Mouse (Mus musculus) cortical plate, adult 2 months (tissue): ENCODE results near the gene Lin7c. TPM values are rescaled to one million over a fixed set of nuclear protein-coding genes. Genes with fewer than 3 reads are reported as not detected.

Source experiments
- H3K27ac ChIP-seq: fragments of 200-500 bp; 2 replicates; pipeline ENCODE4 v1.5.1; 2012; ENCODE audit warnings: low read length, control low read depth, inconsistent platforms; ENCODE audit not compliant: insufficient read depth
- H3K4me1 ChIP-seq: fragments of 200-500 bp; 2 replicates; pipeline ENCODE4 v1.6.1; 2011; ENCODE audit warnings: low read length; ENCODE audit not compliant: control insufficient read depth, insufficient read depth
- H3K4me3 ChIP-seq: fragments of 200-500 bp; 2 replicates; pipeline ENCODE4 v1.5.1; 2011; ENCODE audit warnings: mild to moderate bottlenecking, low read length, control low read depth; ENCODE audit not compliant: insufficient read depth
- CTCF ChIP-seq: fragments of 200-500 bp; IDR thresholded peaks from 2 replicates; pipeline ENCODE4 v1.5.1; 2011; ENCODE audit warnings: mild to moderate bottlenecking, control low read depth, low read length; ENCODE audit not compliant: insufficient read depth; ENCODE audit errors: extremely low read depth
- POLR2A ChIP-seq: fragments of 200-500 bp; IDR thresholded peaks from 2 replicates; pipeline ENCODE4 v1.6.1; 2011; ENCODE audit warnings: mild to moderate bottlenecking, low read length, control low read depth; ENCODE audit not compliant: insufficient read depth; ENCODE audit errors: extremely low read depth
- polyA plus RNA-seq: library from polyadenylated mRNA; depleted of rRNA; stranded (reverse); fragments of >200 nt; gene quantifications from 2 replicates; pipeline ENCODE4 v1.2.3, GENCODE M21; 2012

The Lin7c gene
- polyA plus RNA-seq, 1 experiment: 28.4 TPM

DNA sequence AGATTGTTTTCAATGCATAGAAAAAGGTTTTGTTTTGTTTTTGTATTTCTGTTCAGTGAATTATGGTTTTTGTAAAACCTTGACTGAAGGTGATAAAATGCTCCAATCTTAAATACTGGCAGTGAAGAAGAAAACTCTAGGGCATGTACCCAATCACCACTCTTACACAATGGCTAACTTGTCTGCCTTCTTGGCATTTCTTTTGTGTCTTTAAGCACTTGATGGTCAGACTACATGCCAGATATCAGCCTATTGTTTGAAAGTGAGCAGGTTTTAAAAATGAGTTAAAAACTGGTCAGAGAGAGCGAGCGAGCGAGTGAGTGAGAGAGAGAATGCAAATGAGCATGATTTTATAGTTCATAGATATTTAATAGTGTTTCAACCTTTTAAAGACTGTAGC, 33.3 kb downstream of the Lin7c start:
- H3K4me3 ChIP-seq: no peak overlapping the region
- no peak overlapping the region for H3K27ac ChIP-seq
- no peaks in the 10 kb centered on the region for H3K4me1 ChIP-seq
- TF ChIP-seq POLR2A: no peak
- no peak for TF ChIP-seq CTCF

GRCm38 (mm10) chr2:109926984-109927383, 36.3 kb downstream of the Lin7c start:
- TF ChIP-seq CTCF: no peak
- no peak for TF ChIP-seq POLR2A
- no peak overlapping the region for H3K27ac ChIP-seq
- H3K4me1 ChIP-seq: no peaks in the 10 kb centered on the region
- H3K4me3 ChIP-seq: no peak overlapping the region

DNA sequence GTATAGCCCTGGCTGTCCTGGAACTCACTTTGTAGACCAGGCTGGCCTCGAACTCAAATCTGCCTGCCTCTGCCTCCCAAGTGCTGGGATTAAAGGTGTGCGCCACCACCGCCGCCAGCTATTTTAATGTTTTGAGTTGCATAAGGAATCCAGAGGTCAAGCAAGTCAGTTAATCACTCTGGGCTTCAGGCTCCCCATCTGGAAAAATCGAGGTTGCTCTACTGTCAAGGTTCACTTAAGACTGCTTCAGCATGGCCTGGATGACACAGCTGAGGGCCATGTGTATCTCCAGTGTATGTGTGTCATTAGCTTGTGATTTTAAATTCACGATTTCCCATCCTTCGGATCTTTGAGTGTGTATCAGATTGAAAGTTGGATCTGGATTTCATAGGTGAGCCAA, 36.8 kb downstream of the Lin7c start:
- H3K27ac ChIP-seq: no peak overlapping the region
- TF ChIP-seq CTCF (no peak), POLR2A (no peak)

GRCm38 (mm10) chr2:109927876-109928275, 37.2 kb downstream of the Lin7c start:
- Histone ChIP-seq H3K4me1 (no peaks in the 10 kb centered on the region), H3K4me3 (no peak overlapping the region), H3K27ac (no peak overlapping the region)
- TF ChIP-seq POLR2A (no peak), CTCF (no peak)

More for the DNA sequence above, 36.8 kb downstream of the Lin7c start:
- Histone ChIP-seq H3K4me3 (no peak overlapping the region), H3K4me1 (no peaks in the 10 kb centered on the region)

DNA sequence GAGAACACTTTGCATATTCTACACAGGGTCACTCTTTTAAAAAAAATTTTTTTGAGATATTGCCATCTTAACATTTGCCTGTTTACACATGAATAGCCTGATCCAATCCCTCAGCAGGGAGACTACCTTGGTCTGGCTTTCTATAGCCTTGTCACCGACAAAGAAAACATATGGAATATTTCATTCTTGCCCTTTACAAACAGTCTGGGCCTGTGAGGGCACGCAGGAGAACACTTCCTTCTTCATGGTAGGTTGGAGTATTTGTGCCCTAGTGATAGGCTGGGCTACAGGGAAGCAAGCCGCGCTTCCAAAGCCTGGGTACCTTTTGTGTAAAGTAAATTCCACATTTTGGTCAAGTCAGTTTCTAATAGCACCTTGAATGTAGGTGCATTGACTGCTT, 38.1 kb downstream of the Lin7c start:
- no peak overlapping the region for H3K4me3 ChIP-seq

DNA sequence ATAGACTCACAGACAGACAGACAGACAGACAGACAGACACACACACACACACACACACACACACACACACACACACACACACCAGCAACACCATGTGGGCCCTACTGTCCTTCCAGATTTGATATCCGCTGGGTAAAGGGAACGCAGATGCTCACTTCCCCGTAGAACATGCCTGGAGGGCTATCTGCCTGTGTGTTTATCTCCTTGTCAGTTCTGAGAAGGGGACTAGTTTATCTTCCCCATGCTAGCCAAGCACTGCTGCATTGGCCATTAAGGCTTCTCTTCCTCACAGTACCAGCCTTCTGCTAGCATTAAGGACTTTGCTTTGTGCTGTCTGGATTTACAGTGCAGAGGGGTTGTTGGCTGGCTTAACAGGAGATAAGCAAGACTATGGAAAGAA, 38.6 kb downstream of the Lin7c start:
- TF ChIP-seq POLR2A (no peak), CTCF (no peak)
- H3K27ac ChIP-seq: no peak overlapping the region
- H3K4me3 ChIP-seq: no peak overlapping the region
- H3K4me1 ChIP-seq: no peaks in the 10 kb centered on the region

More for the DNA sequence above, 38.1 kb downstream of the Lin7c start:
- no peak overlapping the region for H3K27ac ChIP-seq
- TF ChIP-seq CTCF: no peak
- no peak for TF ChIP-seq POLR2A
- no peaks in the 10 kb centered on the region for H3K4me1 ChIP-seq

- H3K4me1 ChIP-seq: no peaks in the 10 kb centered on the region
- no peak overlapping the region for H3K4me3 ChIP-seq
- TF ChIP-seq POLR2A (no peak), CTCF (no peak)
- H3K27ac ChIP-seq: no peak overlapping the region
These were observed 39.7 kb downstream of the Lin7c start for GRCm38 (mm10) chr2:109930366-109930765.

DNA sequence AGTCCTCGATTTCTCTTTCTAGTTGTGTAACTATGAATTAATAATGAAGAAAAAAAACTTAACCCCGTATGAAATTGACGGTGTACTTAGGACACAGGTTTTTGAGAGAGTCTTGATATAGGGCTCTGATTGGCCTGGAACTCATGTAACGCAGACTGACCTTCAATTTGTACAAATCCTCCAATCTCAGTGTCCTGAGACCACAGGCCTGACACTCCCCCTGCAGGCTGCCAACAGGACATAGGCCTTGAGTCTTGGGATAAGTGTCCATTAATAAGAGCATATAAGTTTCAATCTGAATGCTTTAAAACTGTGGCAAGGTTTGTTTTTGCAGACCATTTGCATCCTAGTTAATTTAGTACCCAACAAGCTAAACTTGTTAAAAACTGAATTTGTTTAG, 40.1 kb downstream of the Lin7c start:
- no peak overlapping the region for H3K4me3 ChIP-seq

DNA sequence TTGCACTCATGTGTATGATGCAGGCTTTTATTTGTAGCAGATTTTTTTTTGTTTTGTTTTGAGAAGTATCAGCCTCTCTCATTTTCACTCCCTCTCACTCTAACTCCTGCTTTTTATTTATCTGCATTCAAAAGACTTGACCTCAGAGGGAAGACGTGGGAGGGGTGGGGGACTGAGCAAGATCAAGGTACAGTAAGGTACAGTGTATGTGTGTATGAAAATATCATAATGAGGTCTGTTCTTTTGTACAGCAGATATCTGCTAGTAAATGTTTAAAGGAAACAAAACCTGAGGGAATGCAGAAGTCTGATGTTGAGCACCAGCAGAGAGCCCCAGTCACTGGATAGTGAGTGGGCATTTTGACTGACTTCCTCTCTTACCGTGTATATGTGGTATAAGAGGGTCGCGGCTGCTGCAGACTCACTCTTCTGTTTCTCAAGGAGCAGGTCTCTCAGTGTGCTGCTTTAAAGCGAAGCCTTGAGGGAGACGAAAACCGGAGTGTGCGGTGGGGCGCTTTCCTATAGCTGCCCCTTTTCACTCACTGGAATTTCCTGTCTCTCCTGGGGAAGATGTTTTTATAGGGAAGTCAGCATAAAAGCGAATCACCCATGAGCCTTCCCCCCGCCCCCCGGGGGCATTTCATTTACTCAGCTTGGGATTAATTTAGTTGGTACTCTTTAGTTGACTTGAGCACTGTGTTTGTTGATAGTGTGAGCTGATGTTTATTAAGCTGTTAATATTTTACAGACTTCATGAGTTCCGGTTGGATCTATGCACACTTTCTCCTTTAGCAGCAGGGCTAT, 41.5 kb downstream of the Lin7c start:
- H3K27ac ChIP-seq: no peak overlapping the region
- H3K4me1 ChIP-seq: no peaks in the 10 kb centered on the region
- TF ChIP-seq POLR2A (no peak), CTCF (no peak)
- no peak overlapping the region for H3K4me3 ChIP-seq

More for the DNA sequence above, 40.1 kb downstream of the Lin7c start:
- no peaks in the 10 kb centered on the region for H3K4me1 ChIP-seq
- no peak for TF ChIP-seq POLR2A
- TF ChIP-seq CTCF: no peak
- H3K27ac ChIP-seq: no peak overlapping the region

DNA sequence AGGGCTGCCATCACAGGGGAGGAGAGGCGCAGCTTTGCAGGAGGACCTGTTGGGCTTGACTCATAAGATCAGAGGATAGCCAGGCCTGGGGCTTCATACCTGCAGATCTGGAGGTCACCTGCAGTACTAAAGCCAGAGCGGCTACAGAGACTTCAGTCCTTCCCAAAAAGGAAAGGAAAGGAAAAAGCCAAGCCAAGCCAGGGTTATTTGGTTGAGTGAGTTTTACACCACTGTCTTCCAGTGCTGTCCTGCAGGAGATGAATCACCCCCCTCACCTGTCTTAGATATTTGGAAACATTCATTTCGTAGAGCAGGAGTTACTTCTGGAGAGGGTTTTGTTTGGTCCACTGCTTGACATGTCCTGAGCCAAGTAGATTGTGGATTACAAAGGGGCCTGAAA, 42.5 kb downstream of the Lin7c start:
- no peak overlapping the region for H3K4me3 ChIP-seq
- no peak overlapping the region for H3K27ac ChIP-seq
- TF ChIP-seq POLR2A: no peak
- no peaks in the 10 kb centered on the region for H3K4me1 ChIP-seq
